Comparison of ENCODE assay signal across 8 mouse cellular contexts in the genomic region with DNA sequence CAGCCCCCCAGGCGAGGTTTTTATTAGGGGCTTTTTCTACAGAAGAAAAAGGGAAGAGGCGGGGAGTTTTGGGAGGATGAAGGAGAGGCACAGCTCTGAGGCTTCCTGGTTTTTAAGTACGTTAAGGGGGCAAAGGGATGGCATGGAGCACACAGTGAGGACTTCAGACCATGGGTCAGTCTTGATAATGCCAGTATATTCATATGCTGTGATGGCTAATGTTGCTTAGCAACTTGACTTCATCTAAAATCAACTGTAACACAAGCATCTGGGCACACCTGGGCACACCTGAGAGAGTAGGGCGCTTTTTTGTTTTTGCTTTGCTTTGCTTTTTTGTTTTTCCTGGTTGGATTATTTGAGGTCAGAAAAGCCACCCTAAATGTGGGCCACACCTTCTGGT. TPM values are rescaled to one million over a fixed set of nuclear protein-coding genes. Genes with fewer than 3 reads are reported as not detected.
DNase-seq lines count a peak whose midpoint lies in the region; ATAC-seq and TF ChIP-seq lines count a peak whose summit lies in the region.

A gene (plus strand): TSS at position 301 of the 400 bp plus-strand sequence.

- H3K36me3 ChIP-seq in hindbrain, embryonic 14.5 days (replicated peaks; ENCODE audit: control insufficient read depth, insufficient read depth), result no peaks in the 10 kb centered on the region
- no peaks in the 10 kb centered on the region for H3K36me3 ChIP-seq in hindbrain, embryonic 10.5 days
- H3K36me3 ChIP-seq in hindbrain, postnatal 0 days (ENCODE audit: insufficient read depth, low read length), result no peaks in the 10 kb centered on the region
- H3K36me3 ChIP-seq in midbrain, embryonic 11.5 days (ENCODE audit: control insufficient read depth, insufficient read depth, low read length), result no peaks in the 10 kb centered on the region

- WGBS in hindbrain, embryonic 14.5 days, result 89% methylated on average over 4 of the region's 4 CpGs
- 82% methylated on average over 4 of the region's 4 CpGs for WGBS in hindbrain, embryonic 10.5 days
- 94% methylated on average over 4 of the region's 4 CpGs for WGBS in hindbrain, postnatal 0 days
- 87% methylated on average over 4 of the region's 4 CpGs for WGBS in midbrain, embryonic 11.5 days

- DNase-seq in hindbrain, embryonic 14.5 days (ENCODE audit: low spot score), result no peak
- no peak for DNase-seq in hindbrain, embryonic 10.5 days (ENCODE audit: low spot score)
- no peak for DNase-seq in hindbrain, postnatal 0 days (ENCODE audit: low spot score)
- DNase-seq in midbrain, embryonic 11.5 days (ENCODE audit: low spot score, missing footprints), result peak; percentile 80
- no peak for DNase-seq in ovary, postnatal 14 days (ENCODE audit: low spot score)
- no peak for DNase-seq in spleen, postnatal 10 days (ENCODE audit: low spot score in 2 of 2)
- DNase-seq in right cerebral cortex, adult 2 months (ENCODE audit: low spot score in 2 of 2), result no peak

- H3K4me1 ChIP-seq in hindbrain, embryonic 14.5 days (replicated peaks; ENCODE audit: control insufficient read depth, insufficient read depth, low read length), result no peaks in the 10 kb centered on the region
- H3K4me1 ChIP-seq in hindbrain, embryonic 10.5 days (replicated peaks), result peaks cover 21% of the 10 kb centered on the region
- H3K4me1 ChIP-seq in bone marrow macrophage, adult 2 months (ENCODE audit: control insufficient read depth, insufficient read depth, low read length), result peaks cover 11% of the 10 kb centered on the region
- no peaks in the 10 kb centered on the region for H3K4me1 ChIP-seq in hindbrain, postnatal 0 days (ENCODE audit: insufficient read depth, low read length)
- H3K4me1 ChIP-seq in midbrain, embryonic 11.5 days (ENCODE audit: control insufficient read depth, insufficient read depth, low read length), result peaks cover 3% of the 10 kb centered on the region; the same call in 1 of the 2 replicates

- no peak for TF ChIP-seq CTCF in bone marrow macrophage, adult 2 months (IDR thresholded peaks at IDR 0.05; ENCODE audit: low read depth, low read length)
- no peak for TF ChIP-seq CTCF in hindbrain, postnatal 0 days (IDR thresholded peaks at IDR 0.05; ENCODE audit: low read depth)

- TF ChIP-seq POLR2A in bone marrow macrophage, adult 2 months (IDR thresholded peaks at IDR 0.05; ENCODE audit: borderline replicate concordance, low read depth, low read length), result no peak

- H3K4me3 ChIP-seq in hindbrain, embryonic 14.5 days (replicated peaks; ENCODE audit: low read length), result no peak within 1 kb of the TSS
- no peak within 1 kb of the TSS for H3K4me3 ChIP-seq in hindbrain, embryonic 10.5 days
- H3K4me3 ChIP-seq in bone marrow macrophage, adult 2 months (ENCODE audit: insufficient read depth, low read length), result no peak within 1 kb of the TSS
- no peak within 1 kb of the TSS for H3K4me3 ChIP-seq in hindbrain, postnatal 0 days (ENCODE audit: low read length)
- no peak within 1 kb of the TSS for H3K4me3 ChIP-seq in midbrain, embryonic 11.5 days (ENCODE audit: low read depth, low read length)

- H3K27ac ChIP-seq in hindbrain, embryonic 14.5 days, result no peak within 1 kb of the TSS
- H3K27ac ChIP-seq in hindbrain, embryonic 10.5 days, result no peak within 1 kb of the TSS
- H3K27ac ChIP-seq in bone marrow macrophage, adult 2 months (ENCODE audit: insufficient read depth, low read depth, low read length), result no peak within 1 kb of the TSS
- H3K27ac ChIP-seq in hindbrain, postnatal 0 days, result no peak within 1 kb of the TSS
- no peak within 1 kb of the TSS for H3K27ac ChIP-seq in midbrain, embryonic 11.5 days (ENCODE audit: low read depth, low read length)

- no peaks in the 10 kb centered on the region for H3K9me3 ChIP-seq in hindbrain, embryonic 14.5 days (ENCODE audit: control insufficient read depth, low read length)
- H3K9me3 ChIP-seq in hindbrain, embryonic 10.5 days, result no peaks in the 10 kb centered on the region
- H3K9me3 ChIP-seq in hindbrain, postnatal 0 days (ENCODE audit: low read length), result no peaks in the 10 kb centered on the region
- no peaks in the 10 kb centered on the region for H3K9me3 ChIP-seq in midbrain, embryonic 11.5 days (ENCODE audit: control insufficient read depth, low read length)

- H3K27me3 ChIP-seq in hindbrain, embryonic 14.5 days (ENCODE audit: control insufficient read depth, insufficient read depth, low read length), result no peaks in the 10 kb centered on the region
- peaks cover 19% of the 10 kb centered on the region for H3K27me3 ChIP-seq in hindbrain, embryonic 10.5 days (ENCODE audit: insufficient read depth, poor library complexity, severe bottlenecking)
- no peaks in the 10 kb centered on the region for H3K27me3 ChIP-seq in hindbrain, postnatal 0 days (ENCODE audit: insufficient read depth, low read length)
- H3K27me3 ChIP-seq in midbrain, embryonic 11.5 days (ENCODE audit: control insufficient read depth, insufficient read depth, low read length), result no peaks in the 10 kb centered on the region

- no peak for ATAC-seq in hindbrain, embryonic 14.5 days (ENCODE audit: low FRiP score)
- ATAC-seq in hindbrain, postnatal 0 days, result no peak
- ATAC-seq in midbrain, embryonic 11.5 days (ENCODE audit: low FRiP score), result no peak

- H3K4me2 ChIP-seq in hindbrain, embryonic 14.5 days (replicated peaks), result no peak within 1 kb of the TSS
- no peak within 1 kb of the TSS for H3K4me2 ChIP-seq in hindbrain, postnatal 0 days (ENCODE audit: low read depth, low read length)
- no peak within 1 kb of the TSS; the same call in 1 of the 2 replicates for H3K4me2 ChIP-seq in midbrain, embryonic 11.5 days

- H3K9ac ChIP-seq in hindbrain, embryonic 14.5 days, result no peak within 1 kb of the TSS
- H3K9ac ChIP-seq in hindbrain, postnatal 0 days (replicated peaks; ENCODE audit: low read length), result no peak within 1 kb of the TSS
- no peak within 1 kb of the TSS for H3K9ac ChIP-seq in midbrain, embryonic 11.5 days (ENCODE audit: low read length)

RNA-seq across cellular contexts. Expression of the gene that starts here (rescaled TPM):
- 16.8 and 21.9 TPM in 2 replicates for polyA plus RNA-seq in hindbrain, embryonic 14.5 days (2014; fragmentation: Nextera tagmentation; extraction: Ambion mirVana)
- polyA plus RNA-seq in hindbrain, embryonic 10.5 days (2016; fragmentation: Nextera tagmentation; extraction: Ambion mirVana), result 5.1 and 6.9 TPM in 2 replicates
- polyA plus RNA-seq in bone marrow macrophage, adult 2 months (2012; ENCODE audit: insufficient read depth, insufficient read length, missing spikeins), result 31.2 and 38.0 TPM in 2 replicates
- total RNA-seq in hindbrain, postnatal 0 days (2014; rRNA removed), result 16.5 and 39.5 TPM in 2 replicates
- polyA plus RNA-seq in hindbrain, postnatal 0 days (2015; fragmentation: Nextera tagmentation; extraction: Ambion mirVana), result 22.4 and 24.0 TPM in 2 replicates
- polyA plus RNA-seq in midbrain, embryonic 11.5 days (2014; fragmentation: Nextera tagmentation; extraction: Ambion mirVana), result 8.0 and 9.5 TPM in 2 replicates
